Mouse (Mus musculus) mouse trophoblast stem cell (cell line): ENCODE data around the gene Efhd1.

Source experiments
- in situ Hi-C, 2 experiments: fragments of 300-500 bp; cut with MseI, MboI; formaldehyde crosslinking; loops; 2 replicates in 1 of 2; 3 replicates in 1 of 2; pipeline ENCODE4 v1.15.1; 2025

Gene Efhd1

GRCm38 (mm10) chr1:87308952-87309351 lies 44.8 kb downstream of the Efhd1 start:
- in situ Hi-C loops, result no loop called here

GRCm38 (mm10) chr1:87309621-87310020 lies 45.5 kb downstream of the Efhd1 start:
- in situ Hi-C loops, result no loop called here

GRCm38 (mm10) chr1:87312681-87313080 lies 48.5 kb downstream of the Efhd1 start:
- in situ Hi-C loops, result no loop called here

GRCm38 (mm10) chr1:87313116-87313515 lies 49.0 kb downstream of the Efhd1 start:
- in situ Hi-C loops, result no loop called here

- in situ Hi-C loops, result no loop called here
Observed at GRCm38 (mm10) chr1:87313843-87314570, 49.8 kb downstream of the Efhd1 start.

GRCm38 (mm10) chr1:87315431-87315830 lies 51.3 kb downstream of the Efhd1 start:
- in situ Hi-C loops, result no loop called here

GRCm38 (mm10) chr1:87315894-87316293 lies 51.7 kb downstream of the Efhd1 start:
- in situ Hi-C loops, result no loop called here

GRCm38 (mm10) chr1:87316672-87317071 lies 52.5 kb downstream of the Efhd1 start:
- in situ Hi-C loops, result no loop called here

GRCm38 (mm10) chr1:87321071-87321470 lies 56.9 kb downstream of the Efhd1 start:
- in situ Hi-C loops, result no loop called here

GRCm38 (mm10) chr1:87322778-87323177 lies 58.6 kb downstream of the Efhd1 start:
- in situ Hi-C loops, result no loop called here

- in situ Hi-C loops, result no loop called here
Observed at GRCm38 (mm10) chr1:87324649-87325048, 60.5 kb downstream of the Efhd1 start.

- in situ Hi-C loops, result no loop called here
Observed at GRCm38 (mm10) chr1:87326742-87327163, 62.6 kb downstream of the Efhd1 start, which contains the start of gene Gigyf2. Gigyf2 (plus strand) TSS chr1:87326998.

- in situ Hi-C loops, result no loop called here
Observed at GRCm38 (mm10) chr1:87327165-87327861, 63.1 kb downstream of the Efhd1 start.

GRCm38 (mm10) chr1:87331774-87332173 lies 67.6 kb downstream of the Efhd1 start:
- in situ Hi-C loops, result no loop called here

- in situ Hi-C loops, result no loop called here
Observed at GRCm38 (mm10) chr1:87350576-87350975, 86.4 kb downstream of the Efhd1 start.

GRCm38 (mm10) chr1:87360276-87360675 lies 96.1 kb downstream of the Efhd1 start:
- in situ Hi-C loops, result no loop called here
